Mouse (Mus musculus): ENCODE measurements around the gene Wnt11.

Gene Wnt11

DNA sequence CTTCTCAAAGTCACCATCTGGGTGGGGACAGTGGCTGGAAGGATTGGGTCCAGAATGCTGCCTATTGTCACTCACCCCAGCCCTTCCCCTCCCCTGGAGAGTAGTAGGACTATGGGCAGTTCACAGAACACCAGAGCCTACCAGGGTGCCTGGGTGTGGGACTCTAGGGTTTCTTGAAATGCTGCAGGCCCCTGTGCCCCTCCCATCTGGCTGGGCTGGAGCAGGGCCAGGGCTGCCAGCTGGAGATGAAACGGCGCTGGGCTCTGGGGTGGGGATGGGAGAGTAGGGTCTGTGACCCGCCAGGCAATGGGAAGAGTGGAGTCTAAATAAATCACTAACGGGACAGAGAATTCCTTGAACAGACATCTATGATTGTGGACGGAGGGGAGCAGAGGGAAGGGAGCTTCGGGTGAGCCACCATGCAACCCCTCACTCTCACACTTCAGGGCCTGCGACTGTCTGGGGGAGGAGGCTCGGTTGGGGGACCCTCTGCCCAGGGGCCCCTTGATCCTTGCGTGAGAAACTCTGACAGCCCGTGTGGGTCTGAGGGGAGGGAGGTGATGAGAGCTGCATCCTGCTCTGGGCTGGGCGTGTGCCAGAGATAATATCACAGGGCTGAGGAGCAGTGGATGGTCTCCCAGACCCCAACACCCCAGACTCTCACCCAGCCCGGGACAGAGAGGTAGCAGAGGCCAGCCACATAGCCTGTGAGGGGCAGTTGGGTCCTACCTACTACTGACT lies 32.3 kb downstream of the Wnt11 start:
- DNase-seq (ENCODE audit: low spot score in 2 of 2) = no peak

DNA sequence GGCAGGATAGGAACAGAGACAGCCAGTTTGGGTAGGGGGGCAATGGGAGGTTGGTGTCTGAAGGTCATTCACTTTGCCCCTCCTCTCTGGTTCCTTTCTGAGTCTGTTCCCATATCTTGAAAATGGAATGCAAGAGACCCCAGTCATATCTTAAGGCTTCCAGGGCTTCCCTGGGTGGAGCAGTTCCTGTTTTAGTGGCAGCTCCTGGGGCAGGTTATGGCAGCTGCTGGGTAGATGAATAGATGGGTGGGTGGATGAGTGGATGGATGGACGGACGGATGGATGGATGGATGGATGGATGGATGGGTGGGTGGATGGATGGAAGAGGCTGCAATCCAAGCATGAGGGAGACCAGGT lies 32.9 kb downstream of the Wnt11 start:
- no peak for DNase-seq (ENCODE audit: low spot score in 2 of 2)

DNA sequence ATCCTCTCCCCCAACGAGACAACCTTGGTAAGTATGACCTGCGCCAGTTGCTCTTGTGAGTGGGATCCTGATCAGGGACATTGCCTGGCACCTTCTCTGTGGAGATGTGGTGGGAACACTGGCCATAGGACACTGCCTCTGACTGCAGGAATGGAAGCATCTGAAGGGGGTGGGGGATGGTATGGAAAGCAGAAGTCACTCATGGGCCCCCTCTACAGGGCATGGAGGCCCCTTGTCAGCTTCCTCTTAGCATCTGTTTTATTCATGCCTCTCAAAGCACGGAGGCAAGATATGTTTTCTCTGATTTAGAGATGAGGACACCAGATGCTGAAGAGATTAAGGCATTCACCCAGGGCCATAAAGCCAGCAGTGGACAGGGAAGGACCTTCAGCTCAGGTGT lies 34.2 kb downstream of the Wnt11 start:
- DNase-seq (ENCODE audit: low spot score in 2 of 2) = no peak

DNA sequence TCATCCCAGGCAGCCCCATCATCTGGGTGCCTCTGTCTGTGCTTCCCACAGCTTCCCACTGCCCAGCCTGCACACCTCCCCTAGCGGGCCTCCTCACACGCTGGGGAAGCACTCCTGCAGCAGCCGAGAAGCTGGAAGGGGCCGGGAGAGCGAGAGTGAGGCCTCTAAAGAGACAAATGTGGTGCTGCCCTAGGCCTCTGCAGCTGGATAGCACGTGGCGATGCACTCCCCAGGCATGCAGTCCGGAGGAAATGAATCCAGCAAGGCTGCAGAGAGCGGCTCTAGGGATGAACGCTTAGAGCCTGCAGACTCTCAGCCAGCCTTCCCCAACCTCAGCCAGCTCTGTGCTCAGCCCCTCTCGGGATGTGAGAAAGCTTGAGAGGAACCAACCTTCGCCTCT lies 35.9 kb downstream of the Wnt11 start:
- DNase-seq (ENCODE audit: low spot score in 2 of 2) = no peak

DNA sequence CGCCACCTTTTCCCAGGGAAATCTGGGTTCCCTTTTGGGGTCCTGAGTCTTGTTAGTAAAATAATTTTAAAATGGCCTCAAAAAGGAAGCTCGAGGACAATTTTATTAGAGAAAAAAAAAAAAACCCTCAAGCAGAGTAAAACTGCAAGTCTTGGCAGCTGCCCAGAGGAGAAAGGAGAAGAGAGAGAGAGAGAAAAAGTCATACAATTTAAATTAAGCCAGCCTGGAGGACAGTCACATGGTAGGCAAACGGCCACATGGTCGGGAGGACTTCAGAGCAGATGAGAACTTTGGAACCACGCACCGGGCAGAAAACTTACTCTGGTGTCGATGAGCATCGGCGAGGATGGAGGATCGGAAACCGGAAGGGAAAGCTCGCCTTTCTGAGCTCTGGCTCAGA lies 37.0 kb downstream of the Wnt11 start:
- no peak for DNase-seq (ENCODE audit: low spot score in 2 of 2)

DNA sequence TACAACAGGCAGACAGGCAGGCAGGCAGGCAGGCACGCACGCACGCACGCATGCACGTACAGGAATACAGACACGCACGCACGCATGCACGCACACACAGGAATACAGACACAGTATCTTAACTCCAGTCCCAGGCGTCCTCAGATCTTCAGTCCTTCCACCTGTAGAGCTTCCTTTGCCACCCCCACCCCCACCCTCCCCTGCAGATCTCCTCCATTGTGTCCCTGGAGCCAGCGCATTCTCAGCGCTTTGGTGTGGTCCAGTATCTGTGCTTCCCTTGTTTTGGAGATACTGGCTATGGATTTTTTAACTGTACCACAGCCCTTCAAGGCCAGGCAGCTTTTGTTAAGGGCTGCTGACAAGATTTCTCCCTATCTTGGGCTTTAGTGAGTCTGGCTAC lies 38.4 kb downstream of the Wnt11 start:
- no peak for DNase-seq (ENCODE audit: low spot score in 2 of 2)

DNA sequence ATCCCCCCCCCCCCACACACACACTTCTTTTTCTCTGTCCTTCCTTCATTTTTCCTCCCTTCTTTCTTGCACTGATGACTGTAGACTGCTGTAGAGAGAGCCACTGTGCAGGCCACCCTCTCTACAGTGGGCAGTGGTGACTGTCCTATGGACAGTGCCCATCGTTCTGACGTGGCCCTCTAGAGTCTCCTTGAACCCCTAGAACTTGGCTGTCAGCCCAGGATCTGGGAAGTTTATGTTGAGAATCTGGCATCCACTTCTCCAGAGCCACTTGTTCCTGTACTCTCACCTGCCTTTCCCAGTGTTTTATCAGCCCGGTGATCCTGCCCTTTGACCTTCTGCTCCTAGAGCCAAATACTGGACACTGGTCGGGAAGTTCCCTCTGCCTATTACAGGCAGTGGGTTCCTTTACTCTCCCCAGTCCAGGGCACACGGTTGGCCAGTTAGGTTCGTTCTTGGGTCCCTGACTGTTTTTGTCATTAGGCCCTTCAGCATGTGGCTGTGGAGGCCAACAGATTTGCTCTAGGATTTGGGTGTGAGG lies 39.6 kb downstream of the Wnt11 start:
- DNase-seq (ENCODE audit: low spot score in 2 of 2) = no peak

DNA sequence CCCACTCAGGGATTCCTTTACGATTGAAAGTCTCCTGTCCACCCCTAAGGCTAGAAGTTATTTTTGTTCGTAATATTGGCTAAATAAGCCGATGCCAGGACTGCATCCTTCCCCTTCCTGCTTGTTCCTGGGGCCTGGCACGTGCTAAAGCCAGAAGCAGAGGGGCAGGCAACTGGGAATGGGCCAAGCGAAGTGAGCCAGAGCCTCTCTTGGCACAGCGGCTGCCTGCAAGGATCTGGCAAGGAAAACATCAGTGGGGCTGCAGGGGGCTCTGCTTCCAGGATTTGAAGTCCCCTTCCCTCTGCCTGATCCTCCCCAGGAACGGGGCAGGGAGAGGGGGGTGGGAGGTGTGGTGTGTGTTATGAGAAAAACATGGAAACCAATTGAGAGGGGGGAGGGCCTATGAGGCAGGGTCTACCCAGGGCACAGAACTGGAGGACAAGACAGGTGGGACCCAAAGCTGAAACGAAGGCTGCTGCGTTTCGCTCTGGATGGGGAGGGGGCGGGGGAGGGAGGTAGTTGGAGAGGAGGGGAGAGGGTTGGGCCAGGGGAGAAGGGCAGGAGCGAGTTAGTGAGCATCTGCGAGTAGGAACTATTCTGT lies 40.6 kb downstream of the Wnt11 start:
- DNase-seq (ENCODE audit: low spot score in 2 of 2) = no peak

DNA sequence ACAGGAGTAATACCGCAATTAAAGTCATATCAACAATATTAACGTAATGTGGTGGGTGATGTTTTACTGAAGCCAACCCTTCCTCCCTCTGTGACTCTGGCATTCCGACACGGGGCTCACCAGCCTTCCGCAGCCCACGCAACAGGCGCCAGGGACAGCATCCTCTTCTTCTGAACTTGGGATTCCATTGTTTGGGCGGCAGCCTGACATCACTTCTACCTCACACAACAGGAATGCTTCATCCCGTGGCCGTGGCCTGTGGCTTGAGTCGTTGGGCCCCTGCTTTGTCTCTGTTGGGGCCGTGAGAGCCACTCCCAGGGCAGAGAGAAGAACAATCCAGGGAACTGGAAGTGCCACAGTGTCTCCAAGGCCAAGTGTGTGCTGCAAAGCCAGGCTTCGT lies 41.2 kb downstream of the Wnt11 start:
- DNase-seq (ENCODE audit: low spot score in 2 of 2) = no peak

DNA sequence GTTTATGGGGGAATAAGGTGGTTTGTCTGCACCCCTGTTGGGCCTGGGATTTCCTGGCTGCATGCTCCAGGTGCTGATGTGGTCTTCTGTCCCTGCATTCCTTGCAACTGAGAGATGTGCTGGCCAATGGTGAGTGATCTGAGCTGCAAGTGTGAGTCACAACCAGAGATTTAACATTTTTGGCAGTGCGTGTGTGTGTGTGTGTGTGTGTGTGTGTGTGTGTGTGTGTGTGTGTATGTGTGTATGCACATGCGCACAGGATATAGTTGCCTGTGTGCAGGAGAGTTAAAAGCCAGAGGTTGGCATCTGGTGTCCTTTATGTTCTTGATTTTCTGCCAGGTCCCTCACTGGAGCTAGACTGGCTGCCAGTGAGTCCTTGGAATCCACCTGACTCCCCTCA lies 44.3 kb downstream of the Wnt11 start:
- DNase-seq (ENCODE audit: low spot score in 2 of 2) = no peak

DNA sequence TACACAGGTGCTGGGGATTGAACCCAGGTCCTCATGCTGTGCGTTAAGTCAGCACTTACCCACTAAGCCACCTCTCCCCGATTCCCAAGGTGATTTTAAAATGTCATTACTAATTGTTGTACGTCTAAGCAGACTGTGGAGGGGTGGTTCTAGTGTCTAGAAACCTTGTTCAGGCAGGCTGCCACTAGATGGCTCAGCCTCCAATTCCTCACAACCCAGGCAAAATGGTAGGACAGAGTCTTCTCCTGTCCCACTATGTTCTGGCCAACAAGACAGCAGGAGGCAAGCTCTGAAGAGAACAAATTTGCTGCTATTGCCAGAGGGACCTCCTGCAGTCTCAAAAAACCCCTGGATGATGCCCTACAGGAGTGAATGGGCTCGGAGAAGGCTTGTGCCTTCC lies 47.0 kb downstream of the Wnt11 start:
- DNase-seq (ENCODE audit: low spot score in 2 of 2) = no peak

DNA sequence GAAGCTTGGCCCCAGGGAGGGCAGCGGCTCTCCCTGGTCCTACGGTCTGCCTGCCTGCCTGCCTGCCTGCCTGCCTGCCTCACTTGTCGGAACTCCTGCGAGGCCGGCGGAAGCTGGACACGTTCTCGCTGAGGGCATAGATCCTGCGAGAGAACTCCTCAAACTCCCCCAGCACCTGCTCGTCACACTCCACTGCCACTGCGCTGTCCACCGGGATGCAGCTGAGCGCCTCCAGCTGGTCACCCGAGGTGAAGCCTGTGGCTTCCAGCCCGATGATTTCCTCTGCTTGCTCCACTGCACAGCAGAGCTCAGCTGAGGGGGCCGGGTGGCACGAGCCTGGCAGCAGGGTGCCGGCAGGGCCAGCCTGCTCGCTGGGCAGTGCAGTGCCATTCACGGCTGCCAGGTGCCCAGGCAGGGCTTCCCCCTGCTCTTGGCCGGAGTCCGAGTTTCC lies 52.9 kb downstream of the Wnt11 start:
- no peak for DNase-seq (ENCODE audit: low spot score in 2 of 2)

DNA sequence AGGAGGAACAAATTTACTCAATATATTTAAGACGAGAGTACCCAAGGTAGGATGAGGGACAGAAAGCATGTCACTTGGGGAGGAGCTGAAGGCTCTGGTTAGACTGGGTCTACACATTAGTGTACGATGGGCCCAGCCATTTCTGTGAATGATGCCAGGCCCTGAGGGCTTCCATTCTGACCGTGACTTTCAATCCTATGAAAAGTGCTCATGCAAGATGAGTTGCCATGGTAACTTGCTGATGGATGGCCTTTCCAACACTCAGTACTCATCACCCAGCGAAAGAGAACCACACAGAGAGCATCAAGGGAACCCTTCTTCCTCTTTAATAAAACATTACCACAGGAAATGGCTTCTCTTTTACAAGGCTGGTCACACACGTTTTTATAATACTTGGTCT lies 53.9 kb downstream of the Wnt11 start:
- no peak for DNase-seq (ENCODE audit: low spot score in 2 of 2)

DNA sequence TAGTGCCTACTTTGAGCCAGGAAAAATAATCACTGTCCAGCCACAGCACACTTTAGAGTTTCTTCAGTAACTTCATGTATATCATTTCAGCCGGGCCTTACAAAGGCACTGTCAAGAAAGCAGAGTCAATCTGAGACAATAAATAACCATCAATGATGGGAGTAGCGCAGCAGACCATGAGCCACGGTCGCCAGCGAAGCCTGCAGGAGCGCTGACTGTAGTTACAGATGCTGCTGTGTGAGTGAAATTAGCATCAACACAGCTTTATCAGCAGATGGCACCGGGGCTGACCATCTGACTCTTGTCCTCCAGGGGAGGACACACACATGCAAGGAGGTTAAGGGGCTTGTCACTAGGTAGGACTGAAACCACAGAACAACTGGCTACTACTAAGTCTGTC lies 54.3 kb downstream of the Wnt11 start:
- no peak for DNase-seq (ENCODE audit: low spot score in 2 of 2)

DNA sequence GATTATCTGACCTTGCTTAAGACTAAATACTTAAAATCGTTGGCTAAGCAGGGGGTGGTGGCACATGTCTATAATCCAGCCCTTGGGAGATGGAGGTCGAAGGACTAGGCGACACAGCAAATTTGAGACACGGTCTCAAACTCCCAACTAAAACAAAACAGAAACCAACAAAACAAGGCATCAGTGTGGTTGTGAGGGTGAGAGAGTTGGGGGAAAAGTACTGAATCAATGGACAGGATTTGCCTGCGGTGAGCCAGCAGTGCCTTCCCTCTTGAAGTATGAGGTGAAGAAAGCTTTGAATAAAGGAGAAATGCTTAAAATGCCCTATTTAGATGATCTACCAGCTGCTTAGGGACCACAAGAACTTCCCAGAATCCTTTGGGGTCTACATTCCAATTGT lies 58.2 kb downstream of the Wnt11 start:
- DNase-seq (ENCODE audit: low spot score in 2 of 2) = no peak

DNA sequence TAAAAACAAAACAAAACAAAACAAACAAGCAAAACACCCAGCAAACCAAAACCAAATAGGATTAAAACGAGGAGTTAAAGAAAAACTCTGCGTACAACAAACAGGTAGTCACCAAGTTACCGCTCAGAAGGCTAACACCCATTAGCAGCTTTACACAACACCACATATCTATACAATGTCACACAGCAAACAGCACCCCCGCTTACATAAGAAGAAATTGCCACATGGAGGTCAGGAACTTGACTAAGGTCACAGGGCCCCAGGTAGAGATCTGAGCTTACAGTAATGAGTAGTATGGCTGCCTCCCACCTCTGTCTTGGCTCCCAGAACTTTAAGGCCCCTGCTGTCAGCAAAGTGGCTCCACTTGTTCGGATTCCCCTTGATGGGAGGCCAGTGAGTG lies 59.4 kb downstream of the Wnt11 start:
- DNase-seq (ENCODE audit: low spot score in 2 of 2) = no peak

DNA sequence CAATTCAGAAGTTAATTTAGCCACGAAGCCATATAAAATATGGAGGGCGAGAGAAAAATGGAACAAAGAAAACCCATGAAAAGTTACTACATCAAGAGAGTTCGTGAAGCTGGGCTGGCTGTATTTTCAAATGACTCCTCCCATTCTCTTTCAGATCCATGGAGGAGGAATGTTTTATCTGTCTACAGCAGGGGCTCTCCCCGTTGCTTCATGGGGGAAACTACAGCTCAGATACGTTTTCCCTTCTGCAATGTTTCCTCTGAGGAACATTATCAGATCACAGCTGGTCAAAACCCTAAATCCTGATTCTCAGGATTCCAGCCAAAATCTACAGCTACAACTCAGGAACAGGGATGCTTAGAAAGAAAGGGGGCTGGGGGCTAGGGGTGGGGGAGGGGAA lies 59.9 kb downstream of the Wnt11 start:
- DNase-seq (ENCODE audit: low spot score in 2 of 2) = no peak

DNA sequence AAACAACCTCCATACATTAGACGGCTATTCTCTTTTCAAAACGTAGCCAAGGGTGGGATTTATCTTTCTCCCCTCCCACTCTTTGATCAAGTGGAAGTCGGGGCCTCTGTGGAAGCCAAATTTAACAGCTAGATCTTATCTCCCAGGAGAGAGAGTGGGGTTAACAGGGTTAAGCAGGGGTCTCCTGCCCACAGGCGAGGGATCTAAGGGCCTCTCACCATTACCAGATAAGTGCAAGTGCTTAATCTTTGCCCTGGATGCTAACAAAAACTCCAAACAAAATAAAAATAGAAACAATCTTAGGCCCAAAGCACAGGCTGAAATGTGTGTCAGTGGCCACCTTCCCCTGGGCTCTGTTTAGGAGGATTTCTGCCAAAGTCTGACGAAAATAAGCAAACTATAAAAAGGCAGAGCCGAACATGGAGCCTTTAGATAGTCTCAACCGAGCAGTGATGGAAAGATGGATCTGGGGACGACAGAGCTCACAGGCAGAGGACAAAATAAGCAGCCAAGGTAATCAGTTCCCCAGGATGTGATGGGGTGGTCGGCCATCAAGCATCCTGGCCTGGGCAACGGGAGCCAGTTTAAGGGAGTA lies 60.7 kb downstream of the Wnt11 start:
- no peak for DNase-seq (ENCODE audit: low spot score in 2 of 2)

DNA sequence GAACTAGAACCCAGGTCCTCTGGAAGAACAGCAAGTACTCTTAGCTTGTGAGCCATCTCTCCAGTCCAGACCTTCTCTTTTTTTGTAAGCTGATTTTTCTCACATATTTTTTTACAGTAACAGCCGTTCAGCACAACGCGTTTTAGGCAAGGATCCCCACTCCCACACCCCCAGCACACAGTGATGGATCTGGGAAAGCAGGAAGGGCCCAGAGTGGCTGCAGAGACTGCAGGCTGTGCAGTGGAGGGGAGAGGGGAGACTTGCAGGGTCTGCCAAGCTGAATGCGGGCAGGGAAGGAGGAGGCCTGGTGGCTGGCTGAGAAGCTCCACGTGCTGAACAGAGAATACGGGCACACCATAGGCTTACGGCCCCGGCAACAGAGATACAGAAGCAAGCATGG lies 62.4 kb downstream of the Wnt11 start:
- DNase-seq (ENCODE audit: low spot score in 2 of 2) = peak in 1 of 2 experiments; percentile 35

DNA sequence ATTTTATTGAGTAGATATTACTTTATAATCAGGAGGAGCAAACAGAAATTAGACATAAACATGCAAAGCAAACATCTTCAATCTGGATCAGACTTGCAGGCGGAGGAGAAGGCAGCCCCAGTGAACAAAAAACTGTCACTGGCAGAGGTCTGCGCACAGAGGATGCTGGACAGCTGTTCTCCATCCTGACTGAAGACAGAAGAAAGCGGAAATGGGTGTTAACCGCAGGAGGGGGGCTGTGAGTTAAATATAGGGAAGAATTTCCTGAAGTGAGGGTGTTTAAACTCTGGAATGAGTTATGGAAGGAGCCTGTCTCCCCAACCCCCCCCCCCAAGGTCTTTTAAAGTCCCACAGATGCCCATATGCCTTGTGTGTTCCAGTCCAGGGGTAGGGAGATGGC lies 64.9 kb downstream of the Wnt11 start:
- DNase-seq (ENCODE audit: low spot score in 2 of 2) = no peak

DNA sequence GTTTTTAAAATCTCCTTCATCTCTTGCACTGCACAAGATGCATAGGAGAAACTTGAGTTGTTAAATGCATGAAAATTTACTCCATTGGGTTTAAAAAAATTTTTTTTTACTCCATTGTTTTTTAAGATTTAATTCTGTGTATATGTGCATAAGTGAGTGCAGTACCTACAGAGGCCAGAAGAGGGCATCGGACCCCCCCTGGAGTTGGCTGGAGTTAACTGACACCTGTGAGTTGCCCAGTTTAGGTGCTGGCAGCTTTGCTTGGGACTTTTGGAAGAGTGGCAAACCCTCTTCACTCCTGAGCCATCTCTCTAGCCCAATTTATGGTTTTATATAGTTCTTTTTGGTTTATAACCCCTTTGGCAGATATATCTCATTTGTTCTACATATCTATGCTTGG lies 66.2 kb downstream of the Wnt11 start:
- no peak for DNase-seq (ENCODE audit: low spot score in 2 of 2)

DNA sequence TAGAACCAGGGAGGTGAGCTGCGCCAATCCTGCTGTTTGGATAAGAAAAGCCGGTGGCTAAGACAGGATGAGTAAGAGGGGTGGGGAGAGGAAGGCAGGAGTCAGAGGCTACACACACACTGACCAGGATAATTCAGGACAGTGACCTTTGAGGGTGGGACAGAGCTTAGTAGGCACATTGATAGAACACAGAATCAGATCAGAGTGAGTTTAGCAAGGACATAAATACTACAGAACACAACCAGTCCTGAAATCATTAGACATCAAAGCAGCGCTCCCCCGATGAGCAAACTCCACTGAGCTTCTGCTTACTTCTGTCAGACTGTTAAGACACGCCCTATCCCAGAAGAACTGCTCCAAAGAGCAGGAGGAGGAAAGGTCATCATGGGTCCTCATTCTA lies 69.0 kb downstream of the Wnt11 start:
- DNase-seq (ENCODE audit: low spot score in 2 of 2) = no peak
